Mouse (Mus musculus) adrenal gland, adult 8-10 months (tissue): ENCODE measurements around the gene Shroom3. TPM values are rescaled to one million over a fixed set of nuclear protein-coding genes. Genes with fewer than 3 reads are reported as not detected.

Experiments
- DNase-seq: peaks from one replicate; pipeline ENCODE4 v3.0.0; 2022
- total RNA-seq, 4 experiments: library from RNA; stranded (reverse); gene quantifications; 2 replicates each; pipeline ENCODE4 v1.2.4; 2022

The Shroom3 gene
- total RNA-seq, 4 experiments from 2014 or later: 9.0 to 12.4 (median 10.8) TPM

GRCm38 (mm10) chr5:92698837-92699529 lies 15.7 kb downstream of the Shroom3 start:
- DNase-seq: no peak

- DNase-seq: no peak
These were observed 18.5 kb downstream of the Shroom3 start for GRCm38 (mm10) chr5:92701750-92702149.

- no peak for DNase-seq
These were observed 20.4 kb downstream of the Shroom3 start for GRCm38 (mm10) chr5:92703671-92704070.

GRCm38 (mm10) chr5:92707921-92708491 lies 24.8 kb downstream of the Shroom3 start:
- no peak for DNase-seq

GRCm38 (mm10) chr5:92710779-92711178 lies 27.5 kb downstream of the Shroom3 start:
- DNase-seq: no peak

DNA sequence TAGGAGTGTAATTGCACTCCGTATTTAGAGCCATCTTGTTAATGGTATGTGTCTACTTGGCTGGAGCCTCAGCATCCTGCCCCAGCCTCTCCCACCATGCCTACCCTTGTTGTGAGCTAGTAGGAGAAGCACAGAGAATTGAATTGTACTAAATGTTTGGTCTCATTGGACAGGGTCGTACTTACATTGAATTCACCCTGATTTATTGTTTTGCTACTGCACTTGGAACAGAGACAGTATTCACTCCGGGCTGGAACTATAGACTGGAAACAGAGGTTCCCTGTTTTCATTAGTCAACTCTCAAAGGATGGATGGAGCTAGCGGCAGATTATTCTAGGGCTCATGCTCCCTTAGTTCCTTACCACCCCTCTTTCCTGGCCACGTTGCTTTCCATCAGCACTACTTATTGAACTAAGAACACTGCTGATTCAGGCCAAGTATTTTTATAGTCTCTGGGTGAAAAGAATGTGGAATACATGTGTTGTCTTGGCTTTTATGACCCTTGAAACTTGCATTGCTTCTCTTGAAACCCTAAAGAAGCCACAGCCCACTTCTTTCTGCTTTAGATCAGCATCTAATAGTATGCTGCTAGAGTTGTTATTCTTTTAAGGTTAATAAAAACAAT lies 28.5 kb downstream of the Shroom3 start:
- DNase-seq: no peak

- DNase-seq: no peak
These were observed 29.6 kb downstream of the Shroom3 start for GRCm38 (mm10) chr5:92712621-92713395.

DNA sequence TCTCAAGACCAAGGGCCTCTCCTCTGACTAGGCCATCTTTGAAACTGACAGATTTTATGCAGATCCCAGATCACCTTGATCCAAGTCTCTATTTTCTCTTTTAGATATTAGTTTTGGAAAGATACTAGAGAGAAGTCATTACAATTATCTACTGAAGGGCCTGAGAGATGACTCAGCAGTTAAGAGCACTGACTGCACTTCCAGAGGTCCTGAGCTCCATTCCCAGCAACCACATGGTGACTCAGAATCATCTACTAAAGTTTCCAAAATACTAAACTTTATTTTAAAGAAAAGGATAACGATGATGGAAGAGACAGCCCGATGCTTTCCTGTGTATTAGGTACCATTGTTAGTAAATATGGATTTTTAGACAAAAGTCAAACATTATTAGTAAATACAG lies 31.7 kb downstream of the Shroom3 start:
- no peak for DNase-seq

GRCm38 (mm10) chr5:92715319-92715718 lies 32.1 kb downstream of the Shroom3 start:
- no peak for DNase-seq

- no peak for DNase-seq
These were observed 32.7 kb downstream of the Shroom3 start for GRCm38 (mm10) chr5:92715890-92716289.

GRCm38 (mm10) chr5:92717666-92718360 lies 34.6 kb downstream of the Shroom3 start:
- DNase-seq: no peak

DNA sequence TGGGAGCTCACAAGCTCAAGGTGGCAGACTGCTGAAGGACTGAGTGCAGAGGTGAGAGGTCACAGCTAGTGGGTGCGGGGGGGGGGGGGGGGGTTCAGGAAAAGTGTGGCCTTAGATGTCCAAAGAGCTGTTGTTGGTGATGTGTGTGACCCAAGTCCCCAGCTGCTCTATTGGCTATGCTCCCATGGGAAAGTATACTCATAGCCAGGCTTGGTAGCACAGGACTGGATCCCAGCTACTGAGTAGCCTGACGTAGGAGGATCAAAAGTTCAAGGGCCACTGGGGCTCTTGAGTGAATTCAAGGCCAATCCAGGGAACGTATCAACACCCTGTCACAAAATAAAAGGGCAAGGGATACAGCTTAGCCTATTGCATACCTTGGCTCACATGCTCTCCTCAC lies 35.6 kb downstream of the Shroom3 start:
- DNase-seq: no peak

- DNase-seq: no peak
These were observed 38.4 kb downstream of the Shroom3 start for GRCm38 (mm10) chr5:92721610-92722009.

DNA sequence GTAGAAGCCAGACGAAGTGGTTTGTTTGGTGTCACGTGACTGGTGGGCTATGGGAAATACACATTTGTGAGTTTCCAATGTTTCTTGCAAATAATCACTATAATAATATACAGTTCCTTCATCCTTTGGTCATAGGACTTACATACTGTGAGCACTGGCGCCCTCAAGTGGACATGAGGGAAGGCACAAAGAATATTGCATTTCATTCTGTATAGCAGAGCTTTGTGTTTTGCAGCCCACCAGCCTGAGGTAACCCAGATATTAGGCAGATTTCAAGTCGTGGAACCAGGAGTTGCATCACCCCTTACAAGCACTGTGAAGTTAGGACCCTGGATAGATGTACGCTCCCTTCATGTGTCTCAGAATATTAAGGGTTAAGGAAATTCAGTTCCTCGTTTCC lies 42.7 kb downstream of the Shroom3 start:
- no peak for DNase-seq

- DNase-seq: peak; percentile 25
These were observed 45.1 kb downstream of the Shroom3 start for GRCm38 (mm10) chr5:92728252-92728828.

- DNase-seq: no peak
These were observed 46.0 kb downstream of the Shroom3 start for GRCm38 (mm10) chr5:92729221-92729620.

- DNase-seq: no peak
These were observed 58.6 kb downstream of the Shroom3 start for GRCm38 (mm10) chr5:92741802-92742201.

DNA sequence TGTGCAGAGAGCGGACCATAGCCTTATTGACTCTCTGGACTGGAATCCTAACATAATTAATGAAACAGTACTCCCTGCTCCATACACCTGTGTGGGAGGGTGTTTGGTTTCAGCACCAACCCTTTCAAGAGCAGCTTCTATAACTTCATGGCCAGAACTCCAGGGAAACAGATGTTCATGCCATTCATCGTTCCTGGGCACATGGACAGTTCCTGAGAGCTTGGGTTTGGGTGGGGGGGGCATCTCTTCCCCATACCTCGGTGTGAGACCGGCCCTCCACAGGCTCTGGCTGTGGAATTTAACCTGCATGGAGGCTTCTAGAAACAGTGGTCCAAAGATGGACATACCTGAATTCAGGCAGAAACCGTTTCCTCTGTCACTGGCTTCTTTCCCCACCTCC lies 59.5 kb downstream of the Shroom3 start:
- no peak for DNase-seq

DNA sequence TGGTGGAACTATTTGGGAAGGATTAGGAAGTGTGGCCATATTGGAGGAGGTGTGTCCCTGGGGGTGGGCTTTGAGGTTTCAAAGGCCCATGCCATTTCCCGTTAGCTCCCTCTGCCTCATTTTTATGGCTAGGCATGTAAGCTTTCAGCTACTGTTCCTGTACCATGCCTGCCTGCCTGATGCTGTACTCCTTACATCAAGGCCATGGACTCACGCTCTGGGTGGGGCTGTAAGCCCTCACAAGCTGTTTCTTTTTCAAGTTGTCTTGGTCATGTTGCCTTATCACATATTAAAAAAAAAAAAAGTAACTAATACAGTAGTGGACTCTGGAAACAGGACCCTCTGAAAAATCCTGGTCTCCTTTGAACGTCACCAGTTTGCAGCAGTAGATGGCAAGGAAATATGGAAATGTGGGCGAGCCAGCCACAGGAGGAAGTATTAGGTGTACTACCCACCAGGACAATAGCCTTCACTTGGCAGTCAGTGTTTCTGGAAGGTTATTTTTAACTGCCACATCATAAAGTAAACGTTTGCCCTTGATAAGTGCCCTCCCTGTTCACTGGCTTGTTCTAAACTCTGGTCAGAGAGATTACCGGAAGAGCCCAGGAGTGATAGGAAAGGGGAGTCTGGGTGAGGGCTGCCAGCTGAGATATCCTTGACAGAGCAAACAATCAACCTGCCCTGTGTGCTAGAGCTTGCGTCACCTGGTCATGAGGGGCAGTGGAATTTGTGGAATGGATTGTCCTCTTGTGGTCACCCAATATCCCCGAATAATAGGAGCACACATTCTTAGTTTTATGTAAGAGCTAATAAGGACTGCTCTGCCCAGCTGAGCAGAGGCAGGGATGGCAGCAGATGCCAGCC lies 62.4 kb downstream of the Shroom3 start:
- DNase-seq: no peak

DNA sequence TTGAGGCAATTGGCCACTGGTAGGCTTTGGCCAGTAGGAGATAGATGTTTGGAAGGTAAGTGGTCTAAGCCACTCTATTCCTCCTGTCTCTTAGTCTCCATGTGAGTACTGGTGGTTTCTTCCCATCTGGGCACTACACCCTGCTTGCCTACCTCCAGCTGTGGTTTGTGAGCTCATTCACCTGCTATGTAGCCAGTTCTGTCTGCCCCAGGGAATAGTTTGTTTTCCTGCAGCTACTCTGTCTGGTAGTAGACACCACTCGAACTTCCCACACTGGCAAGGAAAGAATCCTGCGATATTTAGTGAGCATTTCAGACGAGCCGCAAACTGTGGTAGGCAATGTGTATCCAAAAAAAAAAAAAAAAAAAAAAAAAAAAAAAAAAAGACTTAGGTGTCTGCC lies 68.3 kb downstream of the Shroom3 start:
- DNase-seq: no peak

DNA sequence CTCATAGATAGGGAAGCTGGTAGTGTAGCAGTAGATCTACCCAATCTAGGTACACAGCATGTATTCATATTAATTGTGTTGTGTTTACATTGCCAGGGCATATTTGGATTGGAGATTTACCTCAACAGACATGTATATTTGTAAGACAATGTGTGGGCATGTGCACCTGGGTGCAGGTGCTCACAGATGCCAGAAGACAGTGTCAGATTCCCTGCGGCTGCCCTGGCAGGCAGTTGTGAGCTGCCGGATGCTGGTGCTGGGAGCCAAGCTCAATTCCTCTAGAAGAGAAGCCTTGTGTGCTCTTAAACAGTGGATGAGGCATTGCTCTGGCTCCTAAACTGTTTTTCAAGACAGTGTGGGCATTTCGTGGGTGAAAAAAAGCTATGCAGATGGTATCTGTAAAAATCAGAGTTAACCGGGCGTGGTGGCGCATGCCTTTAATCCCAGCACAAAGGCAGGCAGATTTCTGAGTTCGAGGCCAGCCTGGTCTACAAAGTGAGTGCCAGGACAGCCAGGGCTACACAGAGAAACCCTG lies 72.1 kb downstream of the Shroom3 start:
- DNase-seq: no peak
